Mouse (Mus musculus) G1E (cell line): ENCODE measurements around the gene Emilin1.

Experiments used
- CTCF ChIP-seq: IDR thresholded peaks from 2 replicates; pipeline ENCODE4 v1.5.1; 2012; ENCODE audit warnings: low read depth, low read length, inconsistent platforms, mixed read lengths
- GATA1 ChIP-seq: IDR thresholded peaks from 2 replicates; pipeline ENCODE4 v1.6.1; 2012; ENCODE audit warnings: borderline replicate concordance, low read length, inconsistent platforms, mixed read lengths
- TAL1 ChIP-seq: conservative IDR thresholded peaks from 2 replicates; pipeline ENCODE4 v1.6.1; 2012; ENCODE audit warnings: low read depth, low read length, inconsistent platforms, mixed read lengths

GRCm38 (mm10) chr5:30957891-30958290 is 44.7 kb downstream of the Emilin1 start:
- TF ChIP-seq GATA1 (no peak), CTCF (no peak), TAL1 (no peak)
